ENCODE assay signal across 10 mouse cellular contexts in genomic region chr12:11370056-11370455, GRCm38 (mm10).
DNase-seq lines count a peak whose midpoint lies in the region; ATAC-seq lines count a peak whose summit lies in the region.
"Had no signal": no experiment of that assay in that cellular context is flagged by ENCODE, and none has a peak within 500 bp of the region (broad histone marks: within the 10 kb centered on the region; RNA-seq: fewer than 3 reads in every experiment).

No protein-coding gene starts in this region.

- no peaks in the 10 kb centered on the region for H3K27me3 ChIP-seq in midbrain, embryonic 14.5 days (ENCODE audit: control insufficient read depth, insufficient read depth, low read length)
- H3K27me3 ChIP-seq in liver, embryonic 11.5 days (replicated peaks; ENCODE audit: control insufficient read depth, insufficient read depth, low read length) = no peaks in the 10 kb centered on the region

- no peak overlapping the region for H3K4me2 ChIP-seq in midbrain, embryonic 14.5 days (ENCODE audit: low read length)
- no peak overlapping the region for H3K4me2 ChIP-seq in liver, embryonic 11.5 days

- H3K36me3 ChIP-seq in midbrain, embryonic 14.5 days (ENCODE audit: control insufficient read depth, insufficient read depth, low read length) = no peaks in the 10 kb centered on the region
- no peaks in the 10 kb centered on the region for H3K36me3 ChIP-seq in liver, embryonic 11.5 days (ENCODE audit: control insufficient read depth, insufficient read depth, low read length)

- H3K9ac ChIP-seq in midbrain, embryonic 14.5 days (replicated peaks; ENCODE audit: low read length) = no peak overlapping the region
- no peak overlapping the region for H3K9ac ChIP-seq in liver, embryonic 11.5 days (ENCODE audit: low read depth, low read length)

- no peaks in the 10 kb centered on the region for H3K9me3 ChIP-seq in midbrain, embryonic 14.5 days (ENCODE audit: control insufficient read depth, low read length)
- H3K9me3 ChIP-seq in liver, embryonic 11.5 days (ENCODE audit: control insufficient read depth, low read length) = no peaks in the 10 kb centered on the region

- 17% methylated on average over 4 of the region's 4 CpGs for WGBS in midbrain, embryonic 14.5 days
- 58% methylated on average over 4 of the region's 4 CpGs for WGBS in liver, embryonic 11.5 days

- H3K27ac ChIP-seq in midbrain, embryonic 14.5 days (replicated peaks; ENCODE audit: low read depth, low read length) = no peak overlapping the region
- no peak overlapping the region for H3K27ac ChIP-seq in liver, embryonic 11.5 days (ENCODE audit: low read depth, low read length)

- 0 out of 2 replicates have a peak, but pooled peaks cover 5% of the 10 kb centered on the region for H3K4me1 ChIP-seq in midbrain, embryonic 14.5 days (ENCODE audit: control insufficient read depth, insufficient read depth, low read length)
- no peaks in the 10 kb centered on the region for H3K4me1 ChIP-seq in liver, embryonic 11.5 days (replicated peaks; ENCODE audit: control insufficient read depth, insufficient read depth, low read length)

- DNase-seq in gastrocnemius, adult 18-20 months (ENCODE audit: low spot score) = peak; percentile 8
- no peak for DNase-seq in gastrocnemius, postnatal 4 days (ENCODE audit: low spot score in 2 of 2)
- DNase-seq in adrenal gland, postnatal 36 days = peak; percentile 59
- peak; percentile 34 to 45 for DNase-seq in layer of hippocampus, postnatal 10 days (ENCODE audit: low spot score in 2 of 2)
- peak; percentile 73 for DNase-seq in midbrain, embryonic 14.5 days
- no peak for DNase-seq in testis, postnatal 10 days (ENCODE audit: low spot score)
- DNase-seq in heart, adult 11 months = no peak
- DNase-seq in liver, embryonic 11.5 days (ENCODE audit: low spot score) = no peak
- DNase-seq: cerebellum, adult 8-10 months; thymus, postnatal 4 days had no signal

- ATAC-seq in midbrain, embryonic 14.5 days (ENCODE audit: low FRiP score, low TSS enrichment) = peak; percentile 72; the same call in 1 of the 2 replicates
- ATAC-seq in liver, embryonic 11.5 days (replicated peaks; ENCODE audit: low FRiP score) = no peak

- H3K4me3 ChIP-seq in midbrain, embryonic 14.5 days (replicated peaks; ENCODE audit: low read depth, low read length) = no peak overlapping the region
- H3K4me3 ChIP-seq in liver, embryonic 11.5 days (ENCODE audit: low read depth, low read length) = no peak overlapping the region

Comparison
In these comparisons a context has a peak if more than half of its experiments do, and no peak if none do; other contexts are left out.
1. DNase-seq: peak in gastrocnemius, adult 18-20 months (single experiment), adrenal gland, postnatal 36 days (2 of 2), layer of hippocampus, postnatal 10 days (2 of 2) and midbrain, embryonic 14.5 days (single experiment); none in gastrocnemius, postnatal 4 days (0 of 2), testis, postnatal 10 days (single experiment), heart, adult 11 months (single experiment) and liver, embryonic 11.5 days (single experiment).